Mouse (Mus musculus) liver, embryonic 16.5 days (tissue): ENCODE data around the gene Spint5. TPM values are rescaled to one million over a fixed set of nuclear protein-coding genes. Genes with fewer than 3 reads are reported as not detected.

Source experiments
- ATAC-seq: fragments of 200-750 bp; cut with Nextera tagmentation; 2 replicates; pipeline ENCODE4 v1.8.0; 2017; ENCODE audit warnings: low read depth, mild to moderate bottlenecking, moderate number of reproducible peaks, moderate library complexity
- H3K27ac ChIP-seq: fragments of 300-500 bp; sonication (generic); 2 replicates; pipeline ENCODE4 v1.5.1; 2014; ENCODE audit warnings: mild to moderate bottlenecking, low read length
- H3K27me3 ChIP-seq: fragments of 300-500 bp; sonication (generic); 2 replicates; pipeline ENCODE4 v1.6.1; 2014; ENCODE audit warnings: low read depth, low read length, mixed read lengths; ENCODE audit not compliant: control insufficient read depth, insufficient read depth
- H3K36me3 ChIP-seq: fragments of 300-500 bp; sonication (generic); 2 replicates; pipeline ENCODE4 v1.6.1; 2014; ENCODE audit warnings: mild to moderate bottlenecking; ENCODE audit not compliant: control insufficient read depth, insufficient read depth
- H3K4me1 ChIP-seq: fragments of 300-500 bp; sonication (generic); 2 replicates; pipeline ENCODE4 v1.6.1; 2014; ENCODE audit warnings: low read depth, low read length, mixed read lengths; ENCODE audit not compliant: control insufficient read depth
- H3K4me2 ChIP-seq: fragments of 300-500 bp; sonication (generic); 2 replicates; pipeline ENCODE4 v1.6.1; 2014; ENCODE audit warnings: low read depth, low read length, mixed read lengths
- H3K4me3 ChIP-seq: fragments of 300-500 bp; sonication (generic); 2 replicates; pipeline ENCODE4 v1.5.1; 2014; ENCODE audit warnings: low read depth, mild to moderate bottlenecking, low read length
- H3K9ac ChIP-seq: fragments of 300-500 bp; sonication (generic); 2 replicates; pipeline ENCODE4 v1.6.1; 2014; ENCODE audit warnings: low read depth, low read length
- H3K9me3 ChIP-seq: fragments of 300-500 bp; sonication (generic); replicated peaks from 2 replicates; pipeline ENCODE4 v1.6.1; 2016; ENCODE audit warnings: low read length; ENCODE audit not compliant: control insufficient read depth
- WGBS: fragments of 180-500 bp; shearing (Covaris S2); extraction: QIAGEN DNeasy Blood & Tissue Kit; methylation state at CpG from one replicate; pipeline ENCODE4 v1.1.7; 2014; ENCODE audit not compliant: insufficient replicate concordance; 5-methylcytosine and 5-hydroxymethylcytosine counted together
- polyA plus RNA-seq: library from polyadenylated mRNA; unstranded; fragments of >200 nt; fragmentation: Nextera tagmentation; extraction: Ambion mirVana; gene quantifications from 2 replicates; pipeline ENCODE4 v1.2.1, GENCODE M21; 2015

Spint5 gene
- polyA plus RNA-seq, 1 experiment from 2014 or later, result not detected

- Histone ChIP-seq H3K27me3 (no peaks in the 10 kb centered on the region), H3K4me3 (no peak overlapping the region), H3K36me3 (no peaks in the 10 kb centered on the region), H3K9me3 (no peaks in the 10 kb centered on the region), H3K9ac (no peak overlapping the region), H3K4me2 (no peak overlapping the region), H3K27ac (no peak overlapping the region), H3K4me1 (no peaks in the 10 kb centered on the region)
- no peak for ATAC-seq
- 66% methylated on average over 5 of the region's 5 CpGs for WGBS
These were observed 16.6 kb downstream of the Spint5 start for GRCm38 (mm10) chr2:164731719-164732118.

- H3K27ac ChIP-seq, result no peak overlapping the region
- H3K4me1 ChIP-seq, result no peaks in the 10 kb centered on the region
- H3K4me2 ChIP-seq, result no peak overlapping the region
- H3K36me3 ChIP-seq, result no peaks in the 10 kb centered on the region
- H3K9ac ChIP-seq, result no peak overlapping the region
- no peak for ATAC-seq
- H3K9me3 ChIP-seq, result no peaks in the 10 kb centered on the region
- 53% methylated on average over 2 of the region's 2 CpGs for WGBS
- H3K27me3 ChIP-seq, result no peaks in the 10 kb centered on the region
- H3K4me3 ChIP-seq, result no peak overlapping the region
These were observed 18.2 kb downstream of the Spint5 start for GRCm38 (mm10) chr2:164733259-164733658.

- Histone ChIP-seq H3K27ac (no peak overlapping the region), H3K9me3 (no peaks in the 10 kb centered on the region), H3K4me2 (no peak overlapping the region), H3K9ac (no peak overlapping the region), H3K4me1 (no peaks in the 10 kb centered on the region), H3K36me3 (no peaks in the 10 kb centered on the region), H3K4me3 (no peak overlapping the region), H3K27me3 (no peaks in the 10 kb centered on the region)
- WGBS, result 63% methylated on average over 5 of the region's 5 CpGs
- no peak for ATAC-seq
These were observed 19.7 kb downstream of the Spint5 start for GRCm38 (mm10) chr2:164734839-164735238.

GRCm38 (mm10) chr2:164735446-164735845 lies 20.3 kb downstream of the Spint5 start:
- 64% methylated on average over 5 of the region's 5 CpGs for WGBS
- H3K36me3 ChIP-seq, result no peaks in the 10 kb centered on the region
- no peaks in the 10 kb centered on the region for H3K9me3 ChIP-seq
- peaks cover 2% of the 10 kb centered on the region; the same call in 1 of the 2 replicates for H3K27me3 ChIP-seq
- H3K4me3 ChIP-seq, result no peak overlapping the region
- no peak overlapping the region for H3K4me2 ChIP-seq
- no peak overlapping the region for H3K9ac ChIP-seq
- no peak overlapping the region for H3K27ac ChIP-seq
- no peak for ATAC-seq
- H3K4me1 ChIP-seq, result no peaks in the 10 kb centered on the region

GRCm38 (mm10) chr2:164737377-164738090 lies 22.4 kb downstream of the Spint5 start:
- Histone ChIP-seq H3K27me3 (peaks cover 2% of the 10 kb centered on the region; the same call in 1 of the 2 replicates), H3K27ac (no peak overlapping the region), H3K4me3 (no peak overlapping the region), H3K36me3 (no peaks in the 10 kb centered on the region), H3K4me2 (no peak overlapping the region), H3K4me1 (no peaks in the 10 kb centered on the region), H3K9me3 (no peaks in the 10 kb centered on the region), H3K9ac (no peak overlapping the region)
- ATAC-seq, result peak; percentile 26; the same call in 1 of the 2 replicates
- 50% methylated on average over 3 of the region's 3 CpGs for WGBS

- Histone ChIP-seq H3K4me1 (peaks cover 4% of the 10 kb centered on the region), H3K27ac (no peak overlapping the region), H3K27me3 (peaks cover 2% of the 10 kb centered on the region; the same call in 1 of the 2 replicates), H3K9me3 (no peaks in the 10 kb centered on the region), H3K4me3 (no peak overlapping the region), H3K36me3 (no peaks in the 10 kb centered on the region), H3K9ac (no peak overlapping the region), H3K4me2 (no peak overlapping the region)
- WGBS, result 46% methylated on average over 7 of the region's 7 CpGs
- no peak for ATAC-seq
These were observed 24.8 kb downstream of the Spint5 start for GRCm38 (mm10) chr2:164739876-164740275.

- Histone ChIP-seq H3K4me2 (peak overlapping the region; percentile 95), H3K27ac (no peak overlapping the region), H3K36me3 (peaks cover 21% of the 10 kb centered on the region), H3K4me3 (peak overlapping the region; percentile 87), H3K27me3 (peaks cover 2% of the 10 kb centered on the region; the same call in 1 of the 2 replicates), H3K4me1 (peaks cover 32% of the 10 kb centered on the region), H3K9me3 (no peaks in the 10 kb centered on the region), H3K9ac (peak overlapping the region; percentile 94)
- WGBS, result 45% methylated on average over 13 of the region's 13 CpGs
- no peak for ATAC-seq
These were observed 29.9 kb downstream of the Spint5 start for GRCm38 (mm10) chr2:164744987-164745386.

- peak; percentile 85 for ATAC-seq
- Histone ChIP-seq H3K4me2 (peak within 1 kb of the TSS; percentile 95), H3K27me3 (no peaks in the 10 kb centered on the region), H3K4me3 (peak within 1 kb of the TSS; percentile 87), H3K27ac (peak within 1 kb of the TSS; percentile 88), H3K36me3 (peaks cover 30% of the 10 kb centered on the region), H3K9ac (peak within 1 kb of the TSS; percentile 94), H3K9me3 (no peaks in the 10 kb centered on the region), H3K4me1 (peaks cover 32% of the 10 kb centered on the region)
- under 1% methylated on average over 69 of the region's 70 CpGs for WGBS
These were observed 30.9 kb downstream of the Spint5 start, which contains the start of the genes Wfdc3 and Dnttip1 for GRCm38 (mm10) chr2:164745843-164746479. Wfdc3 (minus strand) TSS chr2:164745931. Dnttip1 (plus strand) TSS chr2:164745983.

- Histone ChIP-seq H3K36me3 (peaks cover 34% of the 10 kb centered on the region), H3K4me1 (peaks cover 32% of the 10 kb centered on the region), H3K4me3 (peak overlapping the region; percentile 87), H3K9me3 (no peaks in the 10 kb centered on the region), H3K27ac (peak overlapping the region; percentile 88), H3K9ac (peak overlapping the region; percentile 94), H3K27me3 (no peaks in the 10 kb centered on the region), H3K4me2 (peak overlapping the region; percentile 95)
- WGBS, result 30% methylated on average over 8 of the region's 8 CpGs
- ATAC-seq, result peak; percentile 30
These were observed 31.6 kb downstream of the Spint5 start for GRCm38 (mm10) chr2:164746693-164747092.
